ENCODE assay signal across 12 mouse cellular contexts in genomic region chr12:3350136-3350535, GRCm38 (mm10). TPM values are rescaled to one million over a fixed set of nuclear protein-coding genes. Genes with fewer than 3 reads are reported as not detected.
DNase-seq lines count a peak whose midpoint lies in the region; ATAC-seq and TF ChIP-seq lines count a peak whose summit lies in the region.
"Had no signal": no experiment of that assay in that cellular context is flagged by ENCODE, and none has a peak within 500 bp of the region (broad histone marks: within the 10 kb centered on the region; RNA-seq: fewer than 3 reads in every experiment).

No protein-coding gene starts in this region.

- no peaks in the 10 kb centered on the region for H3K9me3 ChIP-seq in kidney, embryonic 14.5 days (ENCODE audit: control insufficient read depth, low read length)
- no peaks in the 10 kb centered on the region for H3K9me3 ChIP-seq in hindbrain, embryonic 14.5 days (ENCODE audit: control insufficient read depth, low read length)
- no peaks in the 10 kb centered on the region for H3K9me3 ChIP-seq in hindbrain, embryonic 16.5 days (ENCODE audit: control insufficient read depth, low read length)
- H3K9me3 ChIP-seq: G1E; hindbrain, embryonic 12.5 days; liver, embryonic 12.5 days had no signal

- no peak overlapping the region for H3K4me3 ChIP-seq in spleen, adult 2 months (ENCODE audit: extremely low read depth, insufficient read depth, insufficient read length)
- no peak overlapping the region for H3K4me3 ChIP-seq in kidney, embryonic 14.5 days (ENCODE audit: low read length)
- no peak overlapping the region for H3K4me3 ChIP-seq in hindbrain, embryonic 14.5 days (replicated peaks; ENCODE audit: low read length)
- H3K4me3 ChIP-seq in hindbrain, embryonic 16.5 days (ENCODE audit: low read length) = no peak overlapping the region
- H3K4me3 ChIP-seq: hindbrain, embryonic 12.5 days; liver, embryonic 12.5 days had no signal

- H3K27me3 ChIP-seq in spleen, adult 2 months (ENCODE audit: control insufficient read depth, insufficient read depth, low read length) = no peaks in the 10 kb centered on the region
- H3K27me3 ChIP-seq in kidney, embryonic 14.5 days (ENCODE audit: control insufficient read depth, insufficient read depth, low read length) = no peaks in the 10 kb centered on the region
- H3K27me3 ChIP-seq in hindbrain, embryonic 14.5 days (ENCODE audit: control insufficient read depth, insufficient read depth, low read length) = no peaks in the 10 kb centered on the region
- no peaks in the 10 kb centered on the region for H3K27me3 ChIP-seq in hindbrain, embryonic 16.5 days (replicated peaks; ENCODE audit: control insufficient read depth, insufficient read depth, low read length)
- H3K27me3 ChIP-seq: hindbrain, embryonic 12.5 days; liver, embryonic 12.5 days had no signal

- no peak for TF ChIP-seq CTCF in spleen, adult 2 months (IDR thresholded peaks at IDR 0.05; ENCODE audit: extremely low read depth, insufficient read depth, insufficient read length, insufficient replicate concordance)

- H3K9ac ChIP-seq in kidney, embryonic 14.5 days (ENCODE audit: low read depth, low read length) = no peak overlapping the region
- H3K9ac ChIP-seq in hindbrain, embryonic 14.5 days = no peak overlapping the region
- H3K9ac ChIP-seq in hindbrain, embryonic 16.5 days (ENCODE audit: low read depth, low read length) = no peak overlapping the region
- H3K9ac ChIP-seq: hindbrain, embryonic 12.5 days; liver, embryonic 12.5 days had no signal

- DNase-seq in spleen, adult 2 months (ENCODE audit: low read depth in 1 of 2, low spot score in 2 of 2) = no peak
- DNase-seq in spleen, postnatal 36 days (ENCODE audit: low spot score in 2 of 2) = no peak
- DNase-seq in fat pad, adult 2 months (ENCODE audit: extremely low read depth, low read depth, low spot score) = peak; percentile 7
- DNase-seq in layer of hippocampus, adult 9-10 months (ENCODE audit: low spot score) = no peak
- no peak for DNase-seq in hindbrain, embryonic 14.5 days (ENCODE audit: low spot score)
- DNase-seq: cerebellum, postnatal 25 days; right cerebral cortex, postnatal 14 days had no signal

- H3K4me1 ChIP-seq in spleen, adult 2 months (ENCODE audit: control insufficient read depth, insufficient read depth, insufficient read length) = no peaks in the 10 kb centered on the region; the same call in 1 of the 2 replicates
- H3K4me1 ChIP-seq in kidney, embryonic 14.5 days (ENCODE audit: control insufficient read depth, insufficient read depth, low read length) = no peaks in the 10 kb centered on the region
- H3K4me1 ChIP-seq in hindbrain, embryonic 14.5 days (replicated peaks; ENCODE audit: control insufficient read depth, insufficient read depth, low read length) = no peaks in the 10 kb centered on the region
- no peaks in the 10 kb centered on the region for H3K4me1 ChIP-seq in hindbrain, embryonic 16.5 days (ENCODE audit: control insufficient read depth, insufficient read depth, low read depth, low read length)
- H3K4me1 ChIP-seq: hindbrain, embryonic 12.5 days; liver, embryonic 12.5 days had no signal

- peak; percentile 85; the same call in 1 of the 2 replicates for ATAC-seq in kidney, embryonic 14.5 days (ENCODE audit: low FRiP score, low TSS enrichment)
- no peak for ATAC-seq in hindbrain, embryonic 14.5 days (ENCODE audit: low FRiP score)
- no peak for ATAC-seq in hindbrain, embryonic 16.5 days
- ATAC-seq: liver, embryonic 12.5 days had no signal

- H3K4me2 ChIP-seq in kidney, embryonic 14.5 days (replicated peaks; ENCODE audit: low read depth, low read length) = no peak overlapping the region
- no peak overlapping the region for H3K4me2 ChIP-seq in hindbrain, embryonic 14.5 days (replicated peaks)
- H3K4me2 ChIP-seq in hindbrain, embryonic 16.5 days (ENCODE audit: low read length) = no peak overlapping the region
- H3K4me2 ChIP-seq: hindbrain, embryonic 12.5 days; liver, embryonic 12.5 days had no signal

- H3K36me3 ChIP-seq in spleen, adult 2 months (ENCODE audit: control insufficient read depth, insufficient read depth, low read length) = no peaks in the 10 kb centered on the region
- H3K36me3 ChIP-seq in kidney, embryonic 14.5 days (ENCODE audit: control insufficient read depth, insufficient read depth, low read length) = no peaks in the 10 kb centered on the region
- no peaks in the 10 kb centered on the region for H3K36me3 ChIP-seq in hindbrain, embryonic 14.5 days (replicated peaks; ENCODE audit: control insufficient read depth, insufficient read depth)
- no peaks in the 10 kb centered on the region for H3K36me3 ChIP-seq in hindbrain, embryonic 16.5 days (ENCODE audit: control insufficient read depth, insufficient read depth, low read length)
- H3K36me3 ChIP-seq: G1E; hindbrain, embryonic 12.5 days; liver, embryonic 12.5 days had no signal

- WGBS in spleen, adult 2 months = 72% methylated on average over 5 of the region's 5 CpGs
- WGBS in kidney, embryonic 14.5 days = 40% methylated on average over 5 of the region's 5 CpGs
- WGBS in hindbrain, embryonic 14.5 days = 80% methylated on average over 5 of the region's 5 CpGs
- WGBS in hindbrain, embryonic 16.5 days = 66% methylated on average over 5 of the region's 5 CpGs

- no peak for TF ChIP-seq POLR2A in spleen, adult 2 months (IDR thresholded peaks at IDR 0.05; ENCODE audit: low read depth, low read length)

- H3K27ac ChIP-seq in spleen, adult 2 months (ENCODE audit: insufficient read depth, low read length) = 0 out of 2 replicates have a peak overlapping the region, but pooled peaks have one; percentile 18
- no peak overlapping the region for H3K27ac ChIP-seq in kidney, embryonic 14.5 days (ENCODE audit: low read depth, low read length)
- no peak overlapping the region for H3K27ac ChIP-seq in hindbrain, embryonic 14.5 days
- H3K27ac ChIP-seq in hindbrain, embryonic 16.5 days (ENCODE audit: low read depth, low read length) = no peak overlapping the region
- H3K27ac ChIP-seq: hindbrain, embryonic 12.5 days; liver, embryonic 12.5 days had no signal

RNA-seq across cellular contexts. Expression of gene Kif3c, which starts 14.8 kb away (rescaled TPM):
- 3.4 and 3.5 TPM in 2 replicates for polyA plus RNA-seq in spleen, adult 2 months (2012; rRNA removed)
- polyA plus RNA-seq in kidney, embryonic 14.5 days (2014; fragmentation: Nextera tagmentation; extraction: Ambion mirVana) = 8.3 and 10.5 TPM in 2 replicates
- polyA plus RNA-seq in hindbrain, embryonic 14.5 days (2014; fragmentation: Nextera tagmentation; extraction: Ambion mirVana) = 73.8 and 77.9 TPM in 2 replicates
- 75.9 and 91.8 TPM in 2 replicates for polyA plus RNA-seq in hindbrain, embryonic 16.5 days (2015; fragmentation: Nextera tagmentation; extraction: Ambion mirVana)

RNA-seq across cellular contexts. Expression of gene Rab10, which starts 40.4 kb away (rescaled TPM):
- polyA plus RNA-seq in spleen, adult 2 months (2012; rRNA removed) = 18.2 and 22.3 TPM in 2 replicates
- 64.1 and 84.5 TPM in 2 replicates for polyA plus RNA-seq in kidney, embryonic 14.5 days (2014; fragmentation: Nextera tagmentation; extraction: Ambion mirVana)
- 181 and 199 TPM in 2 replicates for polyA plus RNA-seq in hindbrain, embryonic 14.5 days (2014; fragmentation: Nextera tagmentation; extraction: Ambion mirVana)
- polyA plus RNA-seq in hindbrain, embryonic 16.5 days (2015; fragmentation: Nextera tagmentation; extraction: Ambion mirVana) = 139 and 145 TPM in 2 replicates
